Mouse (Mus musculus): ENCODE results near the gene Lhx5. TPM values are rescaled to one million over a fixed set of nuclear protein-coding genes. Genes with fewer than 3 reads are reported as not detected.

Gene Lhx5
- total and polyA plus RNA-seq, 3 experiments: not detected

DNA sequence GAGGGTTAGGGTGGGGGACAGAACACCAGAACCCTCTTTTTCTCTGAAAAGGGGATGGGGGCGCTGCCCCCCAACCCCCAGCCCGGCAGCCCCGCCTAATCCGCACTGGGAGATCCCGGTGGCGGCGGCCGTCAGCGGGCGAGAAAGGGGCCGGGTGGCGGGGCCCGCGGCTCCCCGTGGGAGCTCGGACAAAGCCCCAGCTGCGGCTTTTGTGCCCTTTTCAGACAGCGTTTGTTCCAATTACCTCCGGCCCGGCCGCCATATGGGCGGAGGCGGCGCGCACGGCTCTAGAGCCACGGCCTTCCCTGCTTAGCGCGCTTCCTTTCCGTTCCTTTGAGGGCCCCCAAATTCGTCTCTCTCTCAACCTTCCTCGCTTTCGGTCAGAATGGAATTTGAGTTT lies 6.5 kb downstream of the Lhx5 start:
- dilution Hi-C loops (cut with MboI; ENCODE audit: extremely low pct_ligation_motif_present, extremely low pct_unique_long_range_greater_than_20kb, low sequenced_read_pairs): no loop called here

DNA sequence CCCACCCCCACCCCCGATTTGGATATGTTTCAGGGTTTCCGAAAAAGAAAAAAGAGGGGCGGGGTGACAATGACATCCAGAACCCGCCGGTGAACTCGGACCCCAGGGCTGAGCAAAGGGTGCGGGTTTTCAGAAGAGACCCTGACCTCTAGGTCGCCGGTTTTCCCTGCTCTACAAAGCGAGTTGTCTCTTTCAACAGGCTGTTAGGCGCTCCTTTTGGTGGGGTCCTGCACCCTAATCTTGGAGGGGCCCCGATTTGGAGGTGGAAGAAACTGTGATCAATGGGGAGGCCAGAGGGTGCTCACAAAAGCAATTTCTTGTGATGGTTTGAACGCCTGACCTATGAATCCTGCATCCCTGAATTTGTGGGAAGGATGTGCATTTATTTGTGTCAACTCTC lies 7.0 kb downstream of the Lhx5 start:
- H3K9ac ChIP-seq (ENCODE audit: insufficient read depth, low read depth): no peak overlapping the region
- no peak for DNase-seq (ENCODE audit: extremely low read depth)
- peaks cover 0 to 3% of the 10 kb centered on the region in 2 experiments; a peak in 2 of 4 replicates for H3K4me1 ChIP-seq (ENCODE audit: control insufficient read depth in 1 of 2, insufficient read depth in 2 of 2)
- no peaks in the 10 kb centered on the region for H3K79me2 ChIP-seq (replicated peaks; ENCODE audit: control insufficient read depth, extremely low read depth, insufficient read depth, poor library complexity, severe bottlenecking)
- H3K4me3 ChIP-seq (replicated peaks in 1 of 3; ENCODE audit: low read depth in 2 of 3, low read length in 2 of 3, poor library complexity in 1 of 3): no peak overlapping the region
- peaks cover 62% of the 10 kb centered on the region for H3K27me3 ChIP-seq (replicated peaks)
- no peak overlapping the region for H3K4me2 ChIP-seq (ENCODE audit: insufficient read depth, low read depth, poor library complexity, severe bottlenecking)
- dilution Hi-C loops (cut with MboI; ENCODE audit: extremely low pct_ligation_motif_present, extremely low pct_unique_long_range_greater_than_20kb, low sequenced_read_pairs) (no loop called here), in situ Hi-C loops (cut with MboI; ENCODE audit: low pct_ligation_motif_present, low pct_unique_long_range_greater_than_20kb, low sequenced_read_pairs) (no loop called here)
- no peaks in the 10 kb centered on the region for H3K36me3 ChIP-seq (replicated peaks in 1 of 2; ENCODE audit: control insufficient read depth in 1 of 2, insufficient read depth in 1 of 2, low read length in 1 of 2)
- no peak for TF ChIP-seq E2F4 (IDR thresholded peaks at IDR 0.05; ENCODE audit: insufficient replicate concordance, low read depth, low read length)
- no peak for TF ChIP-seq ZKSCAN1 (IDR thresholded peaks at IDR 0.05; ENCODE audit: borderline replicate concordance, low read depth, low read length)
- no peak overlapping the region for H3K27ac ChIP-seq (ENCODE audit: insufficient read depth, low read depth)
- H3K9me3 ChIP-seq (replicated peaks; ENCODE audit: low read length): peaks cover 40% of the 10 kb centered on the region

More for the DNA sequence above, 6.5 kb downstream of the Lhx5 start:
- Histone ChIP-seq H3K79me2 (replicated peaks; ENCODE audit: control insufficient read depth, extremely low read depth, insufficient read depth, poor library complexity, severe bottlenecking) (no peaks in the 10 kb centered on the region), H3K9ac (ENCODE audit: insufficient read depth, low read depth) (no peak overlapping the region), H3K4me2 (ENCODE audit: insufficient read depth, low read depth, poor library complexity, severe bottlenecking) (no peak overlapping the region), H3K4me3 (replicated peaks in 1 of 3; ENCODE audit: low read depth in 2 of 3, low read length in 2 of 3, poor library complexity in 1 of 3) (no peak overlapping the region), H3K4me1 (ENCODE audit: control insufficient read depth in 1 of 2, insufficient read depth in 2 of 2) (no peaks in the 10 kb centered on the region; a peak in 1 of 4 replicates), H3K9me3 (replicated peaks; ENCODE audit: low read length) (peaks cover 40% of the 10 kb centered on the region), H3K27me3 (replicated peaks) (peaks cover 64% of the 10 kb centered on the region), H3K36me3 (replicated peaks in 1 of 2; ENCODE audit: control insufficient read depth in 1 of 2, insufficient read depth in 1 of 2, low read length in 1 of 2) (no peaks in the 10 kb centered on the region), H3K27ac (ENCODE audit: insufficient read depth, low read depth) (no peak overlapping the region)
- in situ Hi-C loops (cut with MboI; ENCODE audit: low pct_ligation_motif_present, low pct_unique_long_range_greater_than_20kb, low sequenced_read_pairs): no loop called here
- TF ChIP-seq ZKSCAN1 (IDR thresholded peaks at IDR 0.05; ENCODE audit: borderline replicate concordance, low read depth, low read length) (no peak), USF2 (conservative IDR thresholded peaks at IDR 0.05; ENCODE audit: low read depth, low read length) (no peak), GABPA (IDR thresholded peaks at IDR 0.05; ENCODE audit: insufficient replicate concordance, low read depth, low read length) (no peak), POLR2A (IDR thresholded peaks at IDR 0.05; ENCODE audit: low read depth, low read length) (no peak)
- no peak for DNase-seq (ENCODE audit: extremely low read depth)

DNA sequence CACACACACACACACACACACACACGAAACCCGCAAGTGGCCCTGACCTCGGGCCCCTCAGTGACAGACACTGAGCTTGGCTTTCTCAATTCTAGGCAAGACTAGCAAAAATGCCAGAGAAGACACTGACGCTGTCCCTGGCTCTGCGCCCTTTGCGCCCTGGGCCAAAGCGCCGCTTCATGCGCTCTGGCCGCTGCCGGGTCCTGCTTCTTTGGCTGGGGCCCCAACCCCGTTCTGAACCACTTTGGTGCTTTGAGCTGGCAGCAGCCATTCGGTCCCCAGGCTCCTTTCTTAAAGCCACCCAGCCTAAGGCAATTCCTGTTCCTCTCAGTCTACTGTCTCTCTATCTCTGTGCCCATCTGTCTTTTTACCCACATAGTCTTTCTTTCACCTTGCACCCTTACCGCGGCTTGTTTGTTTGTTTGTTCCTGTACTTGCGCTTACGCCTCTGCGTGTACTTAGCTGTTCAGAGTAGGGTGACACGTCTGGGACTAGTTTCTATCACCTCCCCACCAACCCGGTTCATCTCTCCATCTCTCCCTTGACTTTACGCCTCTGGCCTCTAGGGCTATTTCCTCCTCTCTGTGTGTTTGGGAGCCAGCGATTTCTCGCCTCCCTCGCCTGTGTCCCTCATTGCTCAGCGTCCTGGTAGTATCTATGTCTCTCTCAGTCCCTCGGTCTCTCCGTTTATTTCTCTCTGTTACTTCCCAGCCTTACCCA lies 7.7 kb downstream of the Lhx5 start:
- Histone ChIP-seq H3K27me3 (replicated peaks) (peaks cover 58% of the 10 kb centered on the region), H3K4me2 (ENCODE audit: insufficient read depth, low read depth, poor library complexity, severe bottlenecking) (no peak overlapping the region), H3K9ac (ENCODE audit: insufficient read depth, low read depth) (no peak overlapping the region), H3K79me2 (replicated peaks; ENCODE audit: control insufficient read depth, extremely low read depth, insufficient read depth, poor library complexity, severe bottlenecking) (no peaks in the 10 kb centered on the region), H3K36me3 (replicated peaks in 1 of 2; ENCODE audit: control insufficient read depth in 1 of 2, insufficient read depth in 1 of 2, low read length in 1 of 2) (no peaks in the 10 kb centered on the region), H3K9me3 (replicated peaks; ENCODE audit: low read length) (peaks cover 40% of the 10 kb centered on the region), H3K4me1 (ENCODE audit: control insufficient read depth in 1 of 2, insufficient read depth in 2 of 2) (peaks cover 0 to 8% of the 10 kb centered on the region in 2 experiments; a peak in 2 of 4 replicates), H3K4me3 (replicated peaks in 1 of 3; ENCODE audit: low read depth in 2 of 3, low read length in 2 of 3, poor library complexity in 1 of 3) (no peak overlapping the region), H3K27ac (ENCODE audit: insufficient read depth, low read depth) (no peak overlapping the region)
- in situ Hi-C loops (cut with MboI; ENCODE audit: low pct_ligation_motif_present, low pct_unique_long_range_greater_than_20kb, low sequenced_read_pairs) (no loop called here), dilution Hi-C loops (cut with MboI; ENCODE audit: extremely low pct_ligation_motif_present, extremely low pct_unique_long_range_greater_than_20kb, low sequenced_read_pairs) (no loop called here)
- no peak for DNase-seq (ENCODE audit: extremely low read depth)
- no peak for TF ChIP-seq IRF4 (IDR thresholded peaks at IDR 0.05; ENCODE audit: low read depth, low read length)
- TF ChIP-seq ZMIZ1 (IDR thresholded peaks at IDR 0.05; ENCODE audit: low read depth, low read length): no peak
- TF ChIP-seq NELFE (IDR thresholded peaks at IDR 0.05; ENCODE audit: low read depth, low read length): no peak
- no peak for TF ChIP-seq CTCF (conservative IDR thresholded peaks at IDR 0.05 in 1 of 2, IDR thresholded peaks at IDR 0.05 in 1 of 2; ENCODE audit: low read depth in 2 of 2, low read length in 2 of 2)
- TF ChIP-seq NRF1 (IDR thresholded peaks at IDR 0.05; ENCODE audit: low read depth, low read length): no peak
- TF ChIP-seq MXI1 (IDR thresholded peaks at IDR 0.05; ENCODE audit: low read depth, low read length): no peak
- no peak for TF ChIP-seq UBTF (IDR thresholded peaks at IDR 0.05; ENCODE audit: low read depth, low read length)
- TF ChIP-seq MAX (IDR thresholded peaks at IDR 0.05; ENCODE audit: low read length): no peak
- TF ChIP-seq EP300 (IDR thresholded peaks at IDR 0.05; ENCODE audit: low read length): no peak
- no peak for TF ChIP-seq ZNF384 (IDR thresholded peaks at IDR 0.05; ENCODE audit: low read depth, low read length)
- no peak for TF ChIP-seq JUND (conservative IDR thresholded peaks at IDR 0.05; ENCODE audit: low read depth, low read length)
- no peak for TF ChIP-seq USF1 (IDR thresholded peaks at IDR 0.05; ENCODE audit: low read depth, low read length)
- TF ChIP-seq CHD1 (IDR thresholded peaks at IDR 0.05; ENCODE audit: low read depth, low read length): no peak
- TF ChIP-seq PAX5 (IDR thresholded peaks at IDR 0.05; ENCODE audit: low read length): no peak
- no peak for TF ChIP-seq MAZ (IDR thresholded peaks at IDR 0.05; ENCODE audit: low read depth, low read length)
